Mouse (Mus musculus) hindbrain, embryonic 14.5 days (tissue): ENCODE data around the gene Ceacam1. TPM values are rescaled to one million over a fixed set of nuclear protein-coding genes. Genes with fewer than 3 reads are reported as not detected.
"Not testable (repeated sequence)": the region's sequence is repeated elsewhere in the genome, so short reads cannot be mapped to it uniquely, and the experiment has no call there.

Experiments
- ATAC-seq: fragments of 200-750 bp; cut with Nextera tagmentation; 2 replicates; pipeline ENCODE4 v1.8.0; 2017; ENCODE audit warnings: moderate number of reproducible peaks, mild to moderate bottlenecking, moderate TSS enrichment, moderate library complexity; ENCODE audit not compliant: low FRiP score
- DNase-seq: peaks from one replicate; pipeline ENCODE4 v3.0.0-alpha.2; 2015; ENCODE audit warnings: low spot score
- H3K27ac ChIP-seq: fragments of 300-500 bp; sonication (generic); 2 replicates; pipeline ENCODE4 v1.5.1; 2014; ENCODE audit warnings: mild to moderate bottlenecking, moderate library complexity
- H3K27me3 ChIP-seq: fragments of 300-500 bp; sonication (generic); 2 replicates; pipeline ENCODE4 v1.6.1; 2014; ENCODE audit warnings: mild to moderate bottlenecking, low read length, mixed read lengths; ENCODE audit not compliant: control insufficient read depth, insufficient read depth
- H3K36me3 ChIP-seq: fragments of 300-500 bp; sonication (generic); replicated peaks from 2 replicates; pipeline ENCODE4 v1.6.1; 2014; ENCODE audit not compliant: control insufficient read depth, insufficient read depth
- H3K4me1 ChIP-seq: fragments of 300-500 bp; sonication (generic); replicated peaks from 2 replicates; pipeline ENCODE4 v1.6.1; 2014; ENCODE audit warnings: antibody characterized with exemption, low read length, mixed read lengths; ENCODE audit not compliant: control insufficient read depth, insufficient read depth
- H3K4me2 ChIP-seq: fragments of 300-500 bp; sonication (generic); replicated peaks from 2 replicates; pipeline ENCODE4 v1.6.1; 2014; ENCODE audit warnings: mild to moderate bottlenecking, moderate library complexity
- H3K4me3 ChIP-seq: fragments of 300-500 bp; sonication (generic); replicated peaks from 2 replicates; pipeline ENCODE4 v1.5.1; 2014; ENCODE audit warnings: mild to moderate bottlenecking, low read length
- H3K9ac ChIP-seq: fragments of 300-500 bp; sonication (generic); 2 replicates; pipeline ENCODE4 v1.6.1; 2014
- H3K9me3 ChIP-seq: fragments of 300-500 bp; sonication (generic); 2 replicates; pipeline ENCODE4 v1.6.1; 2016; ENCODE audit warnings: low read length; ENCODE audit not compliant: control insufficient read depth
- WGBS: fragments of 180-500 bp; shearing (Covaris S2); extraction: QIAGEN DNeasy Blood & Tissue Kit; methylation state at CpG from one replicate; pipeline ENCODE4 v1.1.7; 2014; 5-methylcytosine and 5-hydroxymethylcytosine counted together
- polyA plus RNA-seq: library from polyadenylated mRNA; unstranded; fragments of >200 nt; fragmentation: Nextera tagmentation; extraction: Ambion mirVana; gene quantifications from 2 replicates; pipeline ENCODE4 v1.2.1, GENCODE M21; 2014

The Ceacam1 gene
- 0.91 and 1.4 TPM in 2 replicates for polyA plus RNA-seq

GRCm38 (mm10) chr7:25477091-25477751, at the start of gene Ceacam1:
Gene Ceacam1, minus strand, starts transcription at chr7:25477603.
- not testable (repeated sequence) for H3K4me1 ChIP-seq, H3K4me2 ChIP-seq, H3K27ac ChIP-seq, H3K9ac ChIP-seq, ATAC-seq, H3K9me3 ChIP-seq, H3K27me3 ChIP-seq, H3K4me3 ChIP-seq, H3K36me3 ChIP-seq, DNase-seq
- 42% methylated on average over 5 of the region's 5 CpGs for WGBS

- not testable (repeated sequence) for H3K36me3 ChIP-seq, H3K9me3 ChIP-seq, H3K27me3 ChIP-seq, H3K9ac ChIP-seq, H3K4me3 ChIP-seq, DNase-seq, H3K4me2 ChIP-seq, H3K4me1 ChIP-seq, H3K27ac ChIP-seq
- ATAC-seq = peak; percentile 55; the same call in 1 of the 2 replicates
- 75% methylated on average over 2 of the region's 5 CpGs for WGBS
Observed at GRCm38 (mm10) chr7:25516070-25516777, 38.8 kb upstream of the Ceacam1 start.

GRCm38 (mm10) chr7:25515667-25516066, 38.3 kb upstream of the Ceacam1 start:
- H3K4me2 ChIP-seq, H3K4me3 ChIP-seq, H3K27ac ChIP-seq, H3K9me3 ChIP-seq, H3K9ac ChIP-seq, H3K4me1 ChIP-seq, H3K36me3 ChIP-seq, H3K27me3 ChIP-seq: not testable (repeated sequence)
- ATAC-seq (peak; percentile 66; the same call in 1 of the 2 replicates), DNase-seq (peak; percentile 35)
- 59% methylated on average over 1 of the region's 1 CpGs for WGBS

- 76% methylated on average over 3 of the region's 3 CpGs for WGBS
- H3K4me1 ChIP-seq = no peaks in the 10 kb centered on the region
- H3K9me3 ChIP-seq = no peaks in the 10 kb centered on the region
- H3K36me3 ChIP-seq = no peaks in the 10 kb centered on the region
- no peak overlapping the region for H3K4me2 ChIP-seq
- no peaks in the 10 kb centered on the region for H3K27me3 ChIP-seq
- DNase-seq (no peak), ATAC-seq (no peak)
- H3K9ac ChIP-seq = no peak overlapping the region
- no peak overlapping the region for H3K27ac ChIP-seq
- no peak overlapping the region for H3K4me3 ChIP-seq
Observed at GRCm38 (mm10) chr7:25509925-25510324, 32.5 kb upstream of the Ceacam1 start.

- no peak overlapping the region for H3K27ac ChIP-seq
- ATAC-seq = no peak
- 92% methylated on average over 1 of the region's 1 CpGs for WGBS
Observed at GRCm38 (mm10) chr7:25494649-25495048, 17.2 kb upstream of the Ceacam1 start.

GRCm38 (mm10) chr7:25490698-25491097, 13.3 kb upstream of the Ceacam1 start:
- not testable (repeated sequence) for H3K9ac ChIP-seq, H3K27me3 ChIP-seq, H3K9me3 ChIP-seq, H3K36me3 ChIP-seq, DNase-seq, H3K4me2 ChIP-seq, H3K4me3 ChIP-seq, H3K4me1 ChIP-seq, ATAC-seq, H3K27ac ChIP-seq
- WGBS = no CpG with 5 or more reads among the region's 1 CpGs

More at GRCm38 (mm10) chr7:25494649-25495048, 17.2 kb upstream of the Ceacam1 start:
- H3K9ac ChIP-seq = no peak overlapping the region
- no peaks in the 10 kb centered on the region for H3K4me1 ChIP-seq
- DNase-seq = no peak
- H3K36me3 ChIP-seq = no peaks in the 10 kb centered on the region
- no peaks in the 10 kb centered on the region for H3K27me3 ChIP-seq
- H3K9me3 ChIP-seq = no peaks in the 10 kb centered on the region
- H3K4me2 ChIP-seq = no peak overlapping the region
- no peak overlapping the region for H3K4me3 ChIP-seq

GRCm38 (mm10) chr7:25489382-25489781, 12.0 kb upstream of the Ceacam1 start:
- whole genome bisulfite sequencing = 91% methylated on average over 3 of the region's 3 CpGs
- not testable (repeated sequence) for H3K4me2 ChIP-seq, ATAC-seq

GRCm38 (mm10) chr7:25486186-25486585, 8.8 kb upstream of the Ceacam1 start:
- no peaks in the 10 kb centered on the region for H3K4me1 ChIP-seq
- 25% methylated on average over 1 of the region's 1 CpGs for WGBS
- no peaks in the 10 kb centered on the region for H3K36me3 ChIP-seq
- no peak overlapping the region for H3K27ac ChIP-seq
- no peak overlapping the region for H3K9ac ChIP-seq
- H3K9me3 ChIP-seq = no peaks in the 10 kb centered on the region
- H3K27me3 ChIP-seq = no peaks in the 10 kb centered on the region
- ATAC-seq (no peak), DNase-seq (no peak)
- H3K4me3 ChIP-seq = no peak overlapping the region
- no peak overlapping the region for H3K4me2 ChIP-seq

More at GRCm38 (mm10) chr7:25489382-25489781, 12.0 kb upstream of the Ceacam1 start:
- not testable (repeated sequence) for H3K27me3 ChIP-seq, H3K36me3 ChIP-seq, H3K4me3 ChIP-seq, DNase-seq, H3K27ac ChIP-seq, H3K9me3 ChIP-seq, H3K4me1 ChIP-seq, H3K9ac ChIP-seq

GRCm38 (mm10) chr7:25485061-25485460, 7.7 kb upstream of the Ceacam1 start:
- Histone ChIP-seq H3K4me1 (no peaks in the 10 kb centered on the region), H3K36me3 (no peaks in the 10 kb centered on the region), H3K27me3 (no peaks in the 10 kb centered on the region), H3K9ac (no peak overlapping the region), H3K27ac (no peak overlapping the region), H3K4me2 (no peak overlapping the region), H3K4me3 (no peak overlapping the region), H3K9me3 (no peaks in the 10 kb centered on the region)
- DNase-seq = no peak
- 64% methylated on average over 5 of the region's 5 CpGs for WGBS
- no peak for ATAC-seq
